Mouse (Mus musculus) liver, adult (tissue): Measurements from ENCODE around the gene Pf4.

Source experiments
- GATA4 ChIP-seq: IDR thresholded peaks from 2 replicates; pipeline ENCODE4 v1.6.1; 2014; ENCODE audit warnings: mild to moderate bottlenecking, low read length; ENCODE audit not compliant: insufficient replicate concordance

The Pf4 gene

DNA sequence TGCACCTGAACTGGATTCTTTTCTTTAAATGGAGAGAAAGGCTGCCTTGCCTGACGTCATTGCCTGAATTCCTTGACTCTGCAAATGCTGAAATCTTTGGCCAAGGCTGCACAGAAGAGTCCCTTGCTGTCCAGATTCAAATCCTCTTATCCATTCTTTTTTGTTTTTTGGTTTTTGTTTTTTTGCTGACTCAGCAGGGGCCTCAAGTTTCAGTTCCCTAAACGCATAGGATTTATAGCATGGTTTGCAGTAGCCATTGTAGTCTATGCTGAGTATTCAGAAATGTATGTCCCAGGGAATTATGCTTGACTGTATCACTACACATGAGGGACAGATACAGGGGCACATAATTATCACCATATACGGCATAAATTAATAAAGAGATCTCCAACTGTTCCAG, 866 bp upstream of the Pf4 start:
- TF ChIP-seq GATA4, result no peak

DNA sequence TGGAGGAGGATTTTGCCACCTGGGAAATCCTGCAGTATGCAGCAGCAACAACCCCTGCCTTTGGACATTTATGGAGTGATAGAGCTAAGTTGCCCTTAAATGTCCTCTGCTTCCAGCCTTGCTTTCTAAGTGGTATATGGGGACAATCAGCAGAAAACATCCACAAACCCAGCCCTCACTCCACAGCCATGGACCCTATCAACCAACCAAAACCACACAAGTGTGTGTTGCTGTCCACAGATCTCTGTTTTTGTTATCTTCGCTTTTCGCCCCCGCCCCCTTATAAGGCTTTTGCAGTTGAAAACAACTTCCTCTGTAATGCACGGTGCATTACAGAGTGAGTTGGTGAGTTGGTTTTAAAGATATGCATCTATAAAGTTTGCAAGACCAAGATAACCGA, 3.3 kb downstream of the Pf4 start:
- no peak for TF ChIP-seq GATA4

DNA sequence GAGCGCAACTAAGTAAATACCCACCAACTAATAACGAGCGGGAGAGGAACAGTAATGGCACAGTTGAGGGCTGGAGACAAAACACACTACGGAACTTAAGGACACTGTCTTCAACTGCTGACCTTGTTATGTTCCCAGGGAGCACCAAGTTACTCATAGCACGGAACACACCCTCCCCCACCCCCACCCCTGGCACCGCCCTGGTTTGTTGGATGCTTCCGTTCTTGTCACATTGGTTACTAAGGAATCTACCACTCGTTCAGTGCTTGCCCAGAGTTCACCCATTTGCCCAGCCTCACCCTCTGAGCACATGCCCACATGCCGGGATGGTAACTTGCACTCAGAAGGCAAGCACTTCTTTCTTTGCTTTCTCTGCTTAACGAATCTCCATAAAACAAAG, 5.4 kb downstream of the Pf4 start:
- TF ChIP-seq GATA4, result no peak

DNA sequence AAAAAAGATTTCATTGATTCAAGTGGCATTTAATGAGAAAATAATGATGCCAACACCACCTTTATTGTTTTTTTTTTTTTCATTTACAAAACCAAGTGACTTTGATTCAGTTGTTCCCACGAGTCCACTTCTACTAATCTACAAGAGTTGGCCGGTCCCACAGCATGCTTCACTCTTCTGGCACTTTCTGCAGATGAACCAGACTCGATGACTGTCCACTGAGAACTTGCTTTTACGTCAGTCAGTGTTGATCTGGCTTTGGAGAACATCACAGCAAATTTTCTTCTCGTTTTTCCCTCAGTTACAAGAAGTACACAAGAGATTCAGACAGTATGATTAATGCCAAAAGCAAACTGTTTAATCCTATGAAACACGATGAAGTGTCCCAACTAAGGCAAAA, 6.6 kb downstream of the Pf4 start:
- TF ChIP-seq GATA4, result no peak

DNA sequence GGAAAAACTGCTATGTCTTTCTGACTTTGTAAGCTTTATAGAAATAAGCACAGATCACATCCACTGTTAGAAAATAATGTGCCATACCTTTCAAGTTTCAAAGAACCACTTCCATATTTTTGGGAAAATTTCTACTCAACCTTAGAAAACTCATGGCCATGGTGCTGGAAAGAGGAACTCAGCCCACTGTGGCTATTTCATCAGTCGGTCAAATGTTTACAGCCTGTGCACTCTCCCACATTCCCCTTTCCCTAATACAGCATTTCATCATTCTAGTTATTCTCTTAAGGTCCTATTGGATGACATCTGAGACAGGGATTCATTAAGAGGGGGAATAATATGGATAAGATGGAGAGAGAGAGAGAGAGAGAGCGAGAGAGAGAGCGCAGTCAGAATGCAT, 11.5 kb downstream of the Pf4 start:
- no peak for TF ChIP-seq GATA4

DNA sequence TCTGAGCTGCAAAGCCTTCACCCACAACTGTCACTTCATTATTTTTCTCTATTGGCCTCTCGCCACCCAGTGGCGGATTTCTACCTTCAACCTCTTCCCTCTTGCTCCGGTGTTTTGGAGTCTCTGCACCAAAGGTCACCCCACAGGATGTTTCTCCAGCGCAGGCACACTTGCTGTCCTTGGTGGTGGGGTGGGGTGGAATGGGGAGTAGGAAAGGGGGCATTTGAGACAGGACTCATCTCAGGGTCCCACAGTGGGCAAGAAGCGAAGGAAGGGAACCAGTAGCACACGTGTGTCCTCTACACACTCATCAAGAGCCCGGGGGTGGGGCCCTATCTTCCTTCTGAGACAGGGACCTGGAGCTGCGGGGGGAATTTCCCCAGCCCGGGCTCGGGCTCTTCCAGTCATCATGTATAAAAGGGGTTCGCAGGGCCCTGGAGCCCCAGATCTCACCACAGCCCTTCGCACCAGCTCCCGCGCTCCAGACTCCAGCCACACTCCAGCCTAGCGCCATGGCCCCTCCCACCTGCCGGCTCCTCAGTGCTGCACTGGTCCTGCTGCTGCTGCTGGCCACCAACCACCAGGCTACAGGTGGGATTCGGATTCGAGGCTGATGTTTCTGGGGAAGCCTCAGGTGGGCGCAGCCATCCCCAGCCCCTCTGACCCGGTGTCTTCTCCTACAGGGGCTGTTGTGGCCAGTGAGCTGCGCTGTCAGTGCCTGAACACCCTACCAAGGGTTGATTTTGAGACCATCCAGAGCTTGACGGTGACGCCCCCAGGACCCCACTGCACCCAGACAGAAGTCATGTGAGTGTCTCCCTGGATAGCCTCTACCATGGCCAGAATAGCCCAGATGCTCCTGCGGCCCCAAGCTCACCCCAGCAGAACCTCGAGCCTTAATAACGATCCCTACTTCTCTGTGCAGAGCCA, 13.7 kb downstream of the Pf4 start, which contains the start of gene Cxcl3:
TSS of gene Cxcl3 (plus strand) at position 445 of the 930 bp plus-strand sequence.
- TF ChIP-seq GATA4, result no peak

DNA sequence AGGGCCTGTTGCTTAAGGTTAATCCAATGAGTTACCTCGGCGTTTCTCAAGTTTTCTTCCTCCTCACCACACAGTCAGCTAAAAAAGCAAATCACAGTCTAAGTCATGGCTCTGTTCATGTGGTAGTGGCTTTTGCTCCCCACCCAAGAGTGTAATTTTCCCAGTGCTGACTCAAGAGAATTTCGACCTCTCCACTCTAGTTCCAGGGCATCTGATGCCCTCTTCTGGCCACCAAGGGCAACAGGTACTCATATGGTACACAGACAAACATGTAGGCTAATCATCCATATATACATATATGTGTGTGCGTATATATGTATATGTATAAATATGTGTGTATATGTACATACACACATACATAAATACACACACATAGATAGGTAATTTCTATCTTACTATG, 15.9 kb downstream of the Pf4 start:
- no peak for TF ChIP-seq GATA4

DNA sequence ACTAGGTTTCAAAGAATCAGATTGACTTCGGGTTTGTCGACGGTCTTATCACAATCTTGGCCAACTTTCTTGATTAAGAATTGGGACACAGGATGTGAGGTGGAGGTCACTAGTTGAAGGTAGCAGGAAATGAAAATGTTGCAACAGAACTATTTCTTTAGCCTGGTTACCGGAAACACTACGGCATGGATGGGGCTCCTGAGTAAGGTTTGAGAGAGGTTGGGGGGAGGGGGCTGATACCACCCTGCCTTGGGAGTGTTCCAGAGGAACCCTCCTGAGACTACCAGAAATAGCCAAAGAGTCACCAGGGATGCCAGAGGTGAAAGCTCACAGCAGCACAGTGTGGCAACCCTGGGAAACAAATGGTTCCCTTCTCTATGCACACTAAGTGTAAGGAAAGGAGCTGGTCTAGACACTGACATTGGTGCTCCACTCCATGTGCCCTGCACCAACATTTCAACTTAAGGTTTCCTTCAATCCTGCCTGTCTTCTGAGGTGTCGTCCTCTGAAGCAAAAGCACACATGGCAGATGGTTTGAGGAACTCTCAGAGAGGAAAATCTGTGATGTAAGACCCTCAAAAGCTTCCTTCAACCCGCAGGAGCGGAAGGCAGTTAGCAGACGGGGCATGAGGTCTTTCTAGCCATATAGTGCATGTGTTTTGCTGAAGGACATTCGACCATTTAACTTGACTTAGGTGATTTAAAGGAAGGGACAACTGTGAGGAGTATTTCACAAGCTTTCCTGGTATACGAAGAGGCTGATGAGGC, 17.3 kb downstream of the Pf4 start:
- TF ChIP-seq GATA4, result 0 out of 2 replicates have a peak, but pooled peaks have one; percentile 18

DNA sequence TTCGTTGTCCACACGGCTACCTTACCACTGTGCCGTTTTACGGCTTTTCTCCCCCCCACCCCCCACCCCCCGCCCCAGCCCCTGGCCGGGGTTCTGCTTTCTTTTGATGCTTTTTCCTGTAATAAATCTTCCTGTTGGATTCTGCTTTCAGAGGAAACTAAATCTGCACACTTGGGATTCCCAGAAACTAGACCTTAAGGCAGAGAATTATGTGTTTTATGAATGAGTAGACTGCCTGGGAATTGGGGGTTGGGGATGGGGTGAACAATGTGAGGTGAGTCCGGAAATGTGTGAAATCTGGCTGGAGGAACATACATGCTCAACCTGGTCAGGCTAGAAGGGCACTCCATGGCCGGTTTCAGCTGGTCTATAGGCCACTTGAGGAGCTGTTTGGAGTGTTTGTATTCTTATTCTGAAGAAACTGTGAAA, 17.9 kb downstream of the Pf4 start:
- TF ChIP-seq GATA4, result no peak

DNA sequence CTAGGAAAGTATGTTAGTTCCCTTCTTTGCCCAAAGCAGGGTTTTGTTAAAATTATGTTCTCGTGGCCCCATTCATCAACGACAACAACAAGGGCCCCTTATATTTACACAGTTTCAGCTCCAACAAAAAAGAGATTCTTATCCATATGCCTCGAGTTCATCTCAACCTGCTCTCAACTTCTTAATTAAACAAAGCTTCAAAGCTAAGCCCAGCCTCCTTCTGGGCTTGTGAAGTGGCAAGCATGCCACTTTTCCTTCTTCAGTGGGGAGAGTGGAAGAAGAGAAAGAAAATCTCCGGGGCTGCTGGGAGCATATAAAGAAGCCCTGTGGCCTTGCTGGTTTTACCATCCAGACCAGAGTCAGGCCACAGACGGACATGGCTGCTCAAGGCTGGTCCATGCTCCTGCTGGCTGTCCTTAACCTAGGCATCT, 22.0 kb downstream of the Pf4 start, which contains the start of gene Cxcl15:
TSS of gene Cxcl15 (plus strand) at position 340 of the 431 bp plus-strand sequence.
- no peak for TF ChIP-seq GATA4

DNA sequence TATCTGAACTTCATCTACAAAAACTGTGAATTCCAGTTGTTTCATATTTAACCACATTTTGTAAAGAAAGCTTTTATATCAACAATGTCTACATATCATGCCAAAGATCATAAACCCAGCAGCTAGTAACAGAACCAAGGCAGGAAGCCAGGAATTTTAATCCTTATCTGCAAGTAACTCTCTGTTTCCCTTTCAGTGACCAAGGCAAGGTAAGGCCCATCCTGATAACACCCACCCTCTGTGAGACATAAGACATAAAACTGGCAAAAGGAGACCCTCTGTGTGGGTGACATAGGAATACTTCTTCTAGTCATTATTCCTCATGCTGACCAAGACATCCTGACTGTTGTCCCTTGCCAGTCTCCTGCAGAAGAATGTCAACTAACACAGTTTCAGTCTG, 32.3 kb downstream of the Pf4 start:
- TF ChIP-seq GATA4, result no peak

DNA sequence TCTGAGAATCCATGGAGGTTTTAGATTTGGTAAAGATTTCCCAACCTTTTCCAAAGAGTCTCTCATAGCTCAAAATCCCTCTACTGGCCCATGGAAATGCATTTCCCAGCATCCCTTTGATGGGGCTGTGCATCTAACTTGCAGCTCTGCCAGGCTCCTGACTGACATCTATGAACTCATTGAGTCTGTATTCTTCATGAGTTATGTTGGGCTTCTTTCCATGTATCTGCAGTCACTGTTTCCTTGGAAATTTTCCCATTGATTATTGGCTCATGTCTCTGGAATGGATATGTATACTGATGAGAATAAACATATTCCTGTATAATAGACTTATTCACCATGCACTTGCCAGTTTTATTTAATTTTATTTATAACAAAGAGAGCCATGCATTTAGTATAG, 33.8 kb downstream of the Pf4 start:
- TF ChIP-seq GATA4, result no peak

DNA sequence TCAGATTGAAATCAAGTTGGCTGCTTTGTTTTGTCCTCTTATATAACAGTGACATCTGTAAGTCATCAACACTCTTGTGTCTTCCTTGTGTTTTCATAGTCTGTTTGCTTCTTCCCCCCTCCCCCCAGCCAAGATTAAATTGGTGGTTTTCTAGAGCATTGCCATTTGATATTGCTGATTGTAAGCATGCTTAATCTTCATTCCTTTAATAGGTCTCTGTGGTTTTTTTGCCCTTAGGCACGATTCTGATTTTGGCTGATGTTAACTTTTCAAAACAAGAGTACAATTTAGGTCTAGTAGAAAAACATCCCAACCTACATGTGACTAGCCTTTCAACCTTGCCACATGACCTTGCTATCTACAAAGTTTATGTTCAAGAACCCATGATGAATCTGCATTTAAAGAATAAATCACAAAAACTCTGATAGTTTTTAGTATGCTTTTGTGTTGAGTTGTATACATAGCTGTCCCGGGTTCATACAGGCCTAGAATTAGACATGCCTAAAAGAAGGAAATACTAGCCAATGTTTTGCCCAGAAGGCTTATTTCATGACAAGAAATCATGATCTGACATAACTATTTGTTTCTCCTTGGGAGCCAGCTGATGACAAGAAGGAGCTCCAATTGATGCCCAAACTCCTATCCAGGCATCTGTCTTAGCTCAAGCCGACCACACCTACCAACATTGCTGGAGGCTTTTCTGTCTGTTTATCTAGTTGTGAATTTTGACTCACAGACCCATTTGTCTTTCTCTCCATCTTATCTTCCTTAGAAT, 35.1 kb downstream of the Pf4 start:
- TF ChIP-seq GATA4, result no peak

DNA sequence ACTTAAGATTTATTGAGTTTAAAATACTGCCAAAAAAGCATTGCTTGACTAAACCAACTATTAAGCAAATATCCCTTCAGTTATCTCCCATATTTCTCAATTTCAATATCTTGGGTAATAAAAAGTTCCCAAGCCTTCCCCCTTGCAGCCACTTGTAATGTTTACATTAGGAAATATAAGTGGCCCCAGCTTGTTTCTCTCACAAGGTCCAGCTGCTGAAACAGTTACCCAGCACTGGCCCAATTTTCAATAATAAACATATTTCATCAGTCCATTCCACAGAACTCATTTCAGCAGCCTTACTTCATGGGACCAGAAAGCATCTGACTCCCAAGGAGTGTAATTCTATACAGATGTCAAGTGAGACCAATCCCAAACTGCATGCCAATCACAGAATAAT, 47.5 kb downstream of the Pf4 start:
- no peak for TF ChIP-seq GATA4
